Mouse (Mus musculus): ENCODE measurements around the gene Adss.

The Adss gene

GRCm38 (mm10) chr1:177740707-177741106, 55.6 kb downstream of the Adss start:
- POLR2A ChIA-PET: interaction anchor here in 1 of 4 experiments (0.7 kb wide), 1 partner anchor 36 kb away, joined by 6 read pairs; no protein-coding TSS in a partner anchor
- CTCF ChIA-PET: no interaction called here

DNA sequence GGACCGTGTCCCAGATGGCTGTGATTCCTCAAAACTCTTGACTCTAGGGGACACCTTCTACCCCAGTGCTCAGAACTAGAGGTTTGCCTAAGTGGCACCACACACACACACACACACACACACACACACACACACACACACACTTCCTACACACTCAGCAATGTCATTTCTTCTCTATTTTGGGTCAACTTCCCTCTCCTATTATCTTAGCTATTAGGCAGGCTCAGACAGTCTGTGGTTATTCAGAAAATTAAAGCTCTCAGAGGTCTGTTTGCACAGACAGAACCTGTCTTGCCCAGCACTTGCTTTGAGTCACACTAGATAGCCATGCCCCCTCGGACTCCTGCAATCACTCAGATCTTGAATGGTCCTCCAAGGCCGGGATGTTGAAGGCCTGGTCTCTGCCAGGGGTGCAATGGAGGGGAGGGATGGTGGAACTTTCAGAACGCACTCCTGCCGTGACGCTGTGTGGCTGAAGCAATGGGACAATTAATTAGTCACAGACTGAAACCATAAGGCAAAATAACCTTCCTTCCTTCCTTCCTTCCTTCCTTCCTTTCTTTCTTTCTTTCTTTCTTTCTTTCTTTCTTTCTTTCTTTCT, 58.7 kb downstream of the Adss start:
- POLR2A ChIA-PET: interaction anchor here in 2 of 4 experiments (0.6 to 0.7 kb wide), 2 partner anchors 107 to 924 kb away, joined by 3 read pairs; partner anchors contain the start of gene Cep170 (in 1 of the 2)
- CTCF ChIA-PET: no interaction called here

- ChIA-PET POLR2A (no interaction called here), CTCF (interaction anchor here in 2 of 4 experiments (0.6 kb wide), 2 partner anchors 31 to 74 kb away, joined by 3 read pairs; no protein-coding TSS in a partner anchor)
Measured at GRCm38 (mm10) chr1:177731973-177732372, 64.3 kb downstream of the Adss start.

- POLR2A ChIA-PET: interaction anchor here in 1 of 4 experiments (0.6 kb wide), 1 partner anchor 746 kb away, joined by 4 read pairs; no protein-coding TSS in a partner anchor
- CTCF ChIA-PET: no interaction called here
Measured at GRCm38 (mm10) chr1:177729043-177730024, 67.0 kb downstream of the Adss start, which contains the start of gene 1700016C15Rik. Gene 1700016C15Rik (plus strand): TSS chr1:177729814.

- CTCF ChIA-PET: no interaction called here
- POLR2A ChIA-PET: interaction anchor here in 3 of 4 experiments (0.6 to 1.2 kb wide), 6 partner anchors 9 to 470 kb away, joined by 3 read pairs; no protein-coding TSS in a partner anchor
Measured at GRCm38 (mm10) chr1:177727883-177728525, 68.3 kb downstream of the Adss start.

GRCm38 (mm10) chr1:177726870-177727269, 69.4 kb downstream of the Adss start:
- CTCF ChIA-PET: no interaction called here
- POLR2A ChIA-PET: interaction anchor here in 3 of 4 experiments (0.5 to 1.2 kb wide), 5 partner anchors 8 to 890 kb away, joined by 3 read pairs; no protein-coding TSS in a partner anchor

DNA sequence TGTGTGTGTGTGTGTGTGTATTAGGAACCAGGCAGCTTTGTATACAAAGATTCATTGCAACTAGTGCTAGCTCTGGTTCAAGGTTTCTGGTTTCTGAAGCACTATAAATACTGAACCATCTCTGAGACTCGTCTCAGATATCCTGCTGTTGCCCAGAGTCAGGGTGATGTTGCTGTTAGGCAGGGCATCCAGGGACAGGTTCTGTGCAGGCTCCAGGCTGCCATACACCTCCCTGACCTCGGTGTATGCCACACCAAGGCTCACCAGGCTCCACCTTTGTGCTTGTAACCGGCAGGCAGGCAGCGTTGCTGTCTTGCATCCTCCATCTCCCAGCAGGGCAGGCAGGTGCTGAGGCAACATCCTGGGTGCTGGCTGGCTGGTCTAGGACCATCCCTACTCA, 72.5 kb downstream of the Adss start:
- CTCF ChIA-PET: interaction anchor here in 1 of 4 experiments (1.3 kb wide), 1 partner anchor 19 kb away, joined by 3 read pairs; no protein-coding TSS in a partner anchor
- POLR2A ChIA-PET: interaction anchor here in 1 of 4 experiments (1.0 to 1.6 kb wide), 3 partner anchors 10 to 66 kb away, joined by 3 to 4 read pairs (median 4); no protein-coding TSS in a partner anchor

- CTCF ChIA-PET: interaction anchor here in 2 of 4 experiments (0.7 to 3.5 kb wide), 3 partner anchors 14 to 16 kb away, joined by 3 to 19 read pairs (median 5); no protein-coding TSS in a partner anchor
- POLR2A ChIA-PET: interaction anchor here in 3 of 4 experiments (0.6 to 2.3 kb wide), 13 partner anchors 8 to 703 kb away, joined by 3 to 10 read pairs (median 3); partner anchors contain the start of gene Adss (in 1 of the 3)
Measured at GRCm38 (mm10) chr1:177719029-177719427, 77.3 kb downstream of the Adss start.

GRCm38 (mm10) chr1:177718340-177719028, 77.8 kb downstream of the Adss start:
- CTCF ChIA-PET: interaction anchor here in 2 of 4 experiments (0.7 to 3.5 kb wide), 4 partner anchors 13 to 16 kb away, joined by 3 to 19 read pairs (median 4); no protein-coding TSS in a partner anchor
- POLR2A ChIA-PET: interaction anchor here in 3 of 4 experiments (0.5 to 2.3 kb wide), 14 partner anchors 9 to 702 kb away, joined by 3 to 10 read pairs (median 4); partner anchors contain the start of gene Adss (in 1 of the 3)

- CTCF ChIA-PET: interaction anchor here in 1 of 4 experiments (3.5 kb wide), 1 partner anchor 13 kb away, joined by 19 read pairs; no protein-coding TSS in a partner anchor
Measured at GRCm38 (mm10) chr1:177717057-177717835, 79.1 kb downstream of the Adss start.

GRCm38 (mm10) chr1:177716448-177716847, 79.9 kb downstream of the Adss start:
- CTCF ChIA-PET: interaction anchor here in 1 of 4 experiments (3.5 kb wide), 1 partner anchor 12 kb away, joined by 19 read pairs; no protein-coding TSS in a partner anchor
- POLR2A ChIA-PET: interaction anchor here in 3 of 4 experiments (0.7 to 1.8 kb wide), 9 partner anchors 9 to 601 kb away, joined by 3 to 8 read pairs (median 3); partner anchors contain the start of gene Adss (in 1 of the 3)

More at GRCm38 (mm10) chr1:177717057-177717835, 79.1 kb downstream of the Adss start:
- POLR2A ChIA-PET: interaction anchor here in 3 of 4 experiments (0.5 to 2.1 kb wide), 8 partner anchors 15 to 895 kb away, joined by 3 to 8 read pairs (median 4); partner anchors contain the start of gene Adss (in 2 of the 3)

- POLR2A ChIA-PET: interaction anchor here in 2 of 4 experiments (0.5 to 1.3 kb wide), 4 partner anchors 9 to 754 kb away, joined by 3 to 8 read pairs (median 4); no protein-coding TSS in a partner anchor
Measured at GRCm38 (mm10) chr1:177714397-177715012, 81.8 kb downstream of the Adss start.

GRCm38 (mm10) chr1:177713635-177714396, 82.5 kb downstream of the Adss start:
- CTCF ChIA-PET: no interaction called here
- POLR2A ChIA-PET: no interaction called here

More at GRCm38 (mm10) chr1:177714397-177715012, 81.8 kb downstream of the Adss start:
- CTCF ChIA-PET: no interaction called here
